Mouse (Mus musculus): ENCODE measurements around the gene Dync1i2. TPM values are rescaled to one million over a fixed set of nuclear protein-coding genes. Genes with fewer than 3 reads are reported as not detected.

Gene Dync1i2
- 263 TPM in 1 of 2 replicates, not detected in the other for polyA plus RNA-seq (2012; ENCODE audit: insufficient read depth, insufficient read length, low replicate concordance, missing spikeins)

DNA sequence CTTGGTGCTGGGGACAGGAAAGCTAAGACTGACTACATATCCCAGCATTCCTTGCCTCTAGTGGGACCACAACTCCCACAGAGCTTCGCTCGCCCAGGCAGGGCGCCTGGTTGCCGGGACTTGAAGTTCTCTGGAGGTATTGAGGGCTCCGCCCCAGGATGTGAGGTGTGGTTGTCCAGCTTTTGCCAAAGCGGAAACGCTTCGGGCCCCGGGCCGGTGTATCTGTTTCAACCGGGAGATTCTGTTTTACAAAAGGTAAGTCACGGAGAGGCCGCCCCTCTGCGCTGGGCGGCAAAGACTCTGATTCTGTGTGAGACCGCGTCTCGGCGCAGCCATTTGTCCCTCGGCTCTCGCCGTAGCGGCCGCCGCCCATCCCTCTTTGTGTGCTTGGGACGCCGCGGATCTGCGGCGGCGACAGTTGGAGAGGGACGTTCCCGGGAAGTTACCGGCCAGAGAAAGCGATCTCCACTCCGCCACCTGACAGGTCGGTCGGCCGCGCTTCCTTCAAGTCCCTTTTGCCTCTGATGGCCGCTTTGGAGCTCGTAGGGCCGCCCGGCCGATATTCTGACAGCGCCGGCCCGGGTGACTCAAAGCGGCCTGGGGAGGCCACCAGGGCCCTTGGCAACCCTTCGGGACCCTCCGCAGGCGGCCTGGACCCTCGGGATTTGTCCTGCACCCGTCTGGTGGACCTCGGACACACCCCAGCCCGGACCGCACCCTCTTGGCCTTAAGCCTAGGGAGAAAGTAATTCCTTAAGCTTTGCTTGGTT, at the start of gene Dync1i2:
Gene Dync1i2, plus strand, starts transcription at position 116 of the 769 bp plus-strand sequence.
- H3K27ac ChIP-seq (ENCODE audit: insufficient read depth, low read depth, low read length) = peak within 1 kb of the TSS; percentile 35; the same call in 1 of the 2 replicates
- peak within 1 kb of the TSS; percentile 77 for H3K4me3 ChIP-seq (ENCODE audit: insufficient read depth, low read depth, low read length)
- under 1% methylated on average over 57 of the region's 57 CpGs for WGBS
- H3K4me1 ChIP-seq (ENCODE audit: control insufficient read depth, insufficient read depth, low read length) = no peaks in the 10 kb centered on the region
- no peak for TF ChIP-seq CTCF (IDR thresholded peaks at IDR 0.05; ENCODE audit: insufficient read depth, low read depth, low read length)
- TF ChIP-seq POLR2A (IDR thresholded peaks at IDR 0.05; ENCODE audit: insufficient read depth, low read depth, low read length) = peak; percentile 58; the same call in 1 of the 2 replicates

DNA sequence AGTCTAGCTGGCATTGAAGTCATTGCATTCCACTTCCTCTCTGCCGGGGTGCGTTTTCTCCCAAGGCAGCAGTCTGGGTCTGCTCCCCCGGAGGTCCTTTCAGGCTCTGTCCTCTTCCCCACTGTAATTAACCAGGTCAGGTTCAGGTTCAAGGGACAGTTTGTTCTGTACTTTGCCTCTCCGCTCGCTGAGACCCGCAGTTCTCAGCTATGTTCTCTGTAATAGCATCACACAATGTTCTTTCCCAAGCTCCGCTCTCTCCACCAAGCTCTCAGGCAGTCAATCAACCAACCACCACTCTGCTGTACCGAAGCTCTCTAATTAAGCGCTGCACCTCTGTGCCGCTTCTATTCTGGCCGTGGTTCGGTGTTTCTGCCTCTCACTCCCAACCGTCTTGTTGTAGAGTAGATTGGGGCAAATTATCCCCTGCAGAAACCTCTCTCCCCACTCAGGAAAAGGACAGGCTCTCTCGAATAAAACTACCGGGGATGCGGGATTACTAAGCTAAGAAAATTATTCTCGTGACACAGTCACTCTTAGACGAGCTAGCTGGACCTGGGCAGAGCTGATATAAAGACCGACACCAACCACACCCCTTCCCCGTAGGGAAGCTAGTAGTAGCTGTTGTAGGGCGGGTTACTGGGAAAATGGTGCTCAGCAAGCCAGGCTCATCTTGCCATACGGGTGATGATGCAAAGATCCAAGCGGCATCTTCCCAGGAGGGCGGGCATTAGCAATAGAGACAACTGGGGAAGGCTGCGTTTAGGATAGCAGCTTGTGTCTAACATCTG, 48.5 kb upstream of the Dync1i2 start:
- Histone ChIP-seq H3K27ac (ENCODE audit: insufficient read depth, low read depth, low read length) (peak overlapping the region; percentile 22; the same call in 1 of the 2 replicates), H3K4me3 (ENCODE audit: insufficient read depth, low read depth, low read length) (no peak overlapping the region), H3K4me1 (ENCODE audit: control insufficient read depth, insufficient read depth, low read length) (peaks cover 25% of the 10 kb centered on the region)
- 33% methylated on average over 25 of the region's 25 CpGs for WGBS
- TF ChIP-seq POLR2A (IDR thresholded peaks at IDR 0.05; ENCODE audit: insufficient read depth, low read depth, low read length) (no peak), CTCF (IDR thresholded peaks at IDR 0.05; ENCODE audit: insufficient read depth, low read depth, low read length) (no peak)

DNA sequence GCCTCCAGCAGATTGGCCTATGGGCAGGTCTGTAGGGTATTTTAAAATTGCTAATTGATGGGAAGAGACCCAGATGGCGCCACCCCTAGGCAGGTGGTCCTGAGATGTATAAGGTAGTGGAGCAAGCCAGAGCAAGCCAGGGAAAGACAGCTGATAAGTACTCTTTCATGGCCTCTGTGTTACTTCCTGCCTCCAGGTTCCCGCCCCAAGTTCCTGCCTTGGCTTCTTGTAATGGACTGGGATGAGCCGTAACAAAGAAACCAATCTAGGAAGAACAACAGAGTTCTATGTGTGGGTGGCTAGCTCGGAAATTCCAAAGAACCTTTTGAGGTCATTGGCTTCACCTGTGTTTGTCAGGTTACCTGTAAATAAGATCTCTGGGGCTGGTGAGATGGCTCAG, 44.3 kb upstream of the Dync1i2 start:
- no peak overlapping the region for H3K27ac ChIP-seq (ENCODE audit: insufficient read depth, low read depth, low read length)
- H3K4me1 ChIP-seq (ENCODE audit: control insufficient read depth, insufficient read depth, low read length) = peaks cover 11% of the 10 kb centered on the region
- H3K4me3 ChIP-seq (ENCODE audit: insufficient read depth, low read depth, low read length) = no peak overlapping the region
- TF ChIP-seq CTCF (IDR thresholded peaks at IDR 0.05; ENCODE audit: insufficient read depth, low read depth, low read length) (no peak), POLR2A (IDR thresholded peaks at IDR 0.05; ENCODE audit: insufficient read depth, low read depth, low read length) (no peak)
- WGBS = 95% methylated on average over 4 of the region's 4 CpGs

DNA sequence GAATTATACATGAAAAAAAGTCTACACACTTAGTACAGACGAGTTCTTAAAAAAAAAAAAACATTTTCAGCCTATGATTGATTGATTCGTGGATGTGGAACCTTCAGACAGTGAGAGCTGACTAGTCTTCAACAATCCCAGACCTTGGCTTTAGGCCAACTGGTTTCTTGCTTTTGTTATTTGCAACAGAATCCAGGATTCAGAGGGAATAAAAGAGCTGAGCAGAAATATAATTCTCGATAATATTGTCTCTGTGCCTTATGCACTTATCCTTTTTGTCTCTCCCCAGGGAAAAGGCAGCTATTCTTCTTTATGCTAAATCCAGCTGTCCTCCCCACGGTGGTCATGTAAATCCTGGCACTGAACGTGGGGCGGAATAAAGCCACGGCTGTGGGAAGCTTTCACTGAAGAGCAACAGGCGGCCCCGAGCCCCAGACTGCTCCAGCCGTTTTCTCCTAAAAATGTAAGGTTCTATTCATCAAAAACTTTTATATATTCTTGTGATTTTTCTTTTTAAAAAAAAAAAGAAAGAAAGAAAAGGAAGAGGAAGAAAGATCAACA, 43.0 kb upstream of the Dync1i2 start:
- no peak overlapping the region for H3K4me3 ChIP-seq (ENCODE audit: insufficient read depth, low read depth, low read length)
- H3K4me1 ChIP-seq (ENCODE audit: control insufficient read depth, insufficient read depth, low read length) = peaks cover under 1% of the 10 kb centered on the region
- 45% methylated on average over 10 of the region's 10 CpGs for WGBS
- H3K27ac ChIP-seq (ENCODE audit: insufficient read depth, low read depth, low read length) = no peak overlapping the region
- no peak for TF ChIP-seq POLR2A (IDR thresholded peaks at IDR 0.05; ENCODE audit: insufficient read depth, low read depth, low read length)
- TF ChIP-seq CTCF (IDR thresholded peaks at IDR 0.05; ENCODE audit: insufficient read depth, low read depth, low read length) = no peak

DNA sequence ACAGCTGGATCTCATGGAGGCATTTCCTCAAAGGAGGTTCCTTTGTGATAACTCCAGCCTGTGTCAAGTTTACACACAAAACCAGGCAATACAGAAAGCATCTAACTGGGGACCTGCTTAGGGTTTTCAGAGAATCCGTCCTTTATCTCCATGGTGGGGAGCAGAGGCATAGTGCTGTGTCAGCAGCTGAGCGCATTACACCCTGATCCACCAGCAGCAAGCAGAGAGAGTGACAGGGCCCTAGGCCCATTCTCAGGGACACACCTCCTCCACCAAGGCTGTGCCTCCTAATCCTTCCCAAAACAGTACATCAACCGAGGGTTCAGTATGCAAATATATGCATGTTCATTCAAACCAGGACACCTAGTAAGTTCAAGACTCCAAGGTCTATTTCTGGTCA, 38.5 kb upstream of the Dync1i2 start:
- WGBS = 66% methylated on average over 3 of the region's 3 CpGs
- Histone ChIP-seq H3K4me3 (ENCODE audit: insufficient read depth, low read depth, low read length) (no peak overlapping the region), H3K27ac (ENCODE audit: insufficient read depth, low read depth, low read length) (no peak overlapping the region), H3K4me1 (ENCODE audit: control insufficient read depth, insufficient read depth, low read length) (no peaks in the 10 kb centered on the region)
- TF ChIP-seq CTCF (IDR thresholded peaks at IDR 0.05; ENCODE audit: insufficient read depth, low read depth, low read length) (no peak), POLR2A (IDR thresholded peaks at IDR 0.05; ENCODE audit: insufficient read depth, low read depth, low read length) (no peak)

DNA sequence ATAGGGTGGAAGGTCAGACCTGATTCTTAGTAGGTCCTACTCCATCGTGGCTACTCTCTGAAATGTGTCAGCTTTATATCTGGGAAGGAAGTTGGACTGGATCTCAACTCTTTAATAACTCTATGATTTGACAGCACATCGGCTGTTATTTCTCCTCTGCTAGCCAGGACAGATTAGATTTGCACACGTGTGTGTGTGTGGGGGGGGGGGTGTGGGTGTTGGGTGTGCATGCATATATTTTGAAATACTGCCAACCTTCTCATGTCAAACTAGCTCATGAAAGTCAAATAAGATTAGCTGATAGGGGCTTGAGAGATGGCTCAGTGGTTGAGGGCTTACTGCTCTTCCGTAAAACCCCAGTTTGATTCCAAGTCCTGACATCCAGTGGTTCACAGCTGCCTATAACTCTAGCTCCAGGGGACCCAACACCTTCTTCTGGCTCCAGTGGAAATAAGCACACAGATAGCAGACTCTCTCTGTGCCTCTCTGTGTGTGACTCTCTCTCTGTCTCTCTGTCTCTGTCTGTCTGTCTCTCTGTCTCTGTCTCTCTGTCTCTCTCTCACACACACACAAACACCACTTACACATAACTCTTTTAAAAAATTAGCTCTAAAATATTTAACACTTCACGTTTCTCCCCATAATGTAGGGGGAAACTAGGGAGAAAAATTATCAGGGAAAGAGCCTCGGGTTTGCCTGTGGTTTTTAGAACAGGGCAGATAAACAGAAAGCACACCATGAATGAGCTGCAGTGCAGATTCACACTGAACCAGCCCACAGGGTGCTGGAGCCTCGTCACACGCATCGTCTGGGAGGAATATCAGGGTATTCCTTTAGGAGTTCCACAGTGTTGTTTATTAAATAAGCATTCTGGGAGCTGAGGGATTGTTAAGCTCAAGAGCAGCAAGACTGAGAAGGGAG, 34.9 kb upstream of the Dync1i2 start:
- Histone ChIP-seq H3K27ac (ENCODE audit: insufficient read depth, low read depth, low read length) (no peak overlapping the region), H3K4me3 (ENCODE audit: insufficient read depth, low read depth, low read length) (no peak overlapping the region), H3K4me1 (ENCODE audit: control insufficient read depth, insufficient read depth, low read length) (no peaks in the 10 kb centered on the region)
- WGBS = 58% methylated on average over 9 of the region's 9 CpGs
- no peak for TF ChIP-seq CTCF (IDR thresholded peaks at IDR 0.05; ENCODE audit: insufficient read depth, low read depth, low read length)
- no peak for TF ChIP-seq POLR2A (IDR thresholded peaks at IDR 0.05; ENCODE audit: insufficient read depth, low read depth, low read length)

DNA sequence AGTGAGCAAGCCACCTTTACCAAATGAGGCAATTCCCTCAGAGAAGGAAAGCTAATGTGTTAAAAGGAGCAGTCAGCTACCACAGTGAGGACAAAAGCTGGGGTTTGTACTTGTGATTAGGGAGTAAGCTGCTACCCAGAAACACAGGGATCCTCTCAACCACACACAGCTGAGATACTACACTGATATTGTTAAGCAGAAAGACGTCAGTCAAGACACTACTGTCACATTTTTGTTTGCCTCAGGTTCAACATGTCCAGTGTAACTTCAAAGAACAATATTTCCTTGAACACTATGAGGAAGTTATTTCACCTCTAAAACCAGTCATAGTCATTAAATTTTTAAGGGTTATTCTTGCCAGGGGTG, 34.3 kb upstream of the Dync1i2 start:
- H3K4me1 ChIP-seq (ENCODE audit: control insufficient read depth, insufficient read depth, low read length) = no peaks in the 10 kb centered on the region
- 61% methylated on average over 1 of the region's 1 CpGs for WGBS
- no peak overlapping the region for H3K27ac ChIP-seq (ENCODE audit: insufficient read depth, low read depth, low read length)
- H3K4me3 ChIP-seq (ENCODE audit: insufficient read depth, low read depth, low read length) = no peak overlapping the region
- TF ChIP-seq POLR2A (IDR thresholded peaks at IDR 0.05; ENCODE audit: insufficient read depth, low read depth, low read length) = no peak

DNA sequence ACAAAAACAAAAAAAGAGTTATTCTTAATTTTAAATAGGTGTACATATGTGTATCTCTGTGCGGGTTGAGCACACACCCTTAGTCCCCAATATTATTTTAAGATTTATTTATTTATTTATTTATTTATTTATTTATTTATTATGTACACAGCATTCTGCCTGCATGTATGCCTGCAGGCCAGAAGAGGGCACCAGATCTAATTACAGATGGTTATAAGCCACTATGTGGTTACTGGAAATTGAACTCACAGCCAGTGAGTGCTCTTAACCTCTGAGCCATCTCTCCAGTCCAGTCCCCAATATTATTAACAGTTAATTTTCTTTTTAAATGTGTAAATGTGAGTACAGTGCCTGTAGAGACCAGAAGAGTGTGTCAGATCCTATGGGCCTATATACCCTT, 33.7 kb upstream of the Dync1i2 start:
- 100% methylated on average over 1 of the region's 1 CpGs for WGBS
- Histone ChIP-seq H3K27ac (ENCODE audit: insufficient read depth, low read depth, low read length) (no peak overlapping the region), H3K4me3 (ENCODE audit: insufficient read depth, low read depth, low read length) (no peak overlapping the region), H3K4me1 (ENCODE audit: control insufficient read depth, insufficient read depth, low read length) (no peaks in the 10 kb centered on the region)
- TF ChIP-seq CTCF (IDR thresholded peaks at IDR 0.05; ENCODE audit: insufficient read depth, low read depth, low read length) (no peak), POLR2A (IDR thresholded peaks at IDR 0.05; ENCODE audit: insufficient read depth, low read depth, low read length) (no peak)
